Mouse (Mus musculus) E14TG2a.4 (cell line): ENCODE measurements around the gene Phf11c.
"Not testable (repeated sequence)": the region's sequence is repeated elsewhere in the genome, so short reads cannot be mapped to it uniquely, and the experiment has no call there.

Experiments
- CTCF ChIP-seq: conservative IDR thresholded peaks from 2 replicates; pipeline ENCODE4 v1.5.1; 2014; ENCODE audit warnings: low read length
- POU5F1 ChIP-seq: IDR thresholded peaks from 2 replicates; pipeline ENCODE4 v1.6.1; 2014; ENCODE audit warnings: low read length, borderline replicate concordance

GRCm38 (mm10) chr14:59414979-59415378 is 19.8 kb upstream of the Phf11c start:
- not testable (repeated sequence) for TF ChIP-seq CTCF, POU5F1
